Mouse (Mus musculus) liver, postnatal 0 days (tissue): Measurements from ENCODE around the gene Ppm1l.

Source experiments
- CTCF ChIP-seq: sonication (generic); IDR thresholded peaks from 2 replicates; pipeline ENCODE4 v1.5.1; 2016; ENCODE audit warnings: antibody characterized with exemption, low read depth
- EP300 ChIP-seq: IDR thresholded peaks from 2 replicates; pipeline ENCODE4 v1.6.1; 2016; ENCODE audit warnings: antibody characterized with exemption, low read depth, mild to moderate bottlenecking

DNA sequence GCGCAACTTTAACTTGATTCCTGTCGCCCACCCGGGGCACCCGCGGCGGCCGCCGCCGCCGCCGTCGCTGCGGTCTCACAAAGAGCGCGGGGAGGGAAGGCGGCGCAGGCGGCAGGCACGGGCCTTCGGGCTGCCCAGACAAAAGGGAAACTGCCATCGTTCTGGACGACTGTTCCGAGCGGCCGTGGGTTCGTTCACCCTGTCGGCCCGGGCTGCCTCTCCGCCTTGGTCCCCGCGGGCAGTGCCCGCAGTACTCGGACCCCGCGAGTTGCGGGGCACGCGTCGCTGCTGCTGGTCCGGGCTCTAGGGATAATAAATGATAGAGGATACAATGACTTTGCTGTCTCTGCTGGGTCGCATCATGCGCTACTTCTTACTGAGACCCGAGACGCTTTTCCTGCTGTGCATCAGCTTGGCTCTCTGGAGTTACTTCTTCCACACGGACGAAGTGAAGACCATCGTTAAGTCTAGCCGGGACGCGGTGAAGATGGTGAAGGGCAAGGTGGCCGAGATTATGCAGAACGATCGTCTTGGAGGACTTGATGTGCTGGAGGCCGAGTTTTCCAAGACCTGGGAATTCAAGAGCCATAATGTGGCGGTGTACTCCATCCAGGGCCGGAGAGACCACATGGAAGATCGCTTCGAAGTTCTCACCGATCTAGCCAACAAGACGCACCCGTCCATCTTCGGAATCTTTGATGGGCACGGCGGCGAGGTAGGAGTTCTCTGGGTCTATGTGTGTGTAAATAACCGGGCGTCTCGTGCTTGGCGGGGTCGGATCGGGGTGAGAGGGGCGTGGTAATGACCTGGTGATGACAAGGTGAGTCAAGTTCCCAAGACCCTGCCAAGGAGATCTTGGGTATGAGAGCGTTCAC, 827 bp downstream of the Ppm1l start:
- TF ChIP-seq CTCF (no peak), EP300 (no peak)
